Mouse (Mus musculus) erythroblast, adult 5-6 weeks (primary cell): ENCODE data around the gene Csnk1e. TPM values are rescaled to one million over a fixed set of nuclear protein-coding genes. Genes with fewer than 3 reads are reported as not detected.

Experiments used
- ATAC-seq: replicated peaks from 2 replicates; pipeline ENCODE4 v1.8.0; 2016; ENCODE audit warnings: moderate number of reproducible peaks, mild to moderate bottlenecking, moderate TSS enrichment, inconsistent platforms; ENCODE audit not compliant: poor library complexity, low FRiP score, severe bottlenecking
- total RNA-seq, 2 experiments: library from RNA; stranded (forward) in 1 of 2; stranded (reverse) in 1 of 2; fragments of 150-400 nt in 1 of 2; fragments of 200-764, 138-1000 nt in 1 of 2; gene quantifications; 2 replicates each; pipeline versions ENCODE4 v1.2.3 to v1.2.4; 2015 to 2017; ENCODE audit warnings: low replicate concordance in 2 of 2

Csnk1e gene
- total RNA-seq, 2 experiments from 2014 or later = 14.6 to 16.3 TPM

GRCm38 (mm10) chr15:79429527-79429926, 25.8 kb downstream of the Csnk1e start:
- ATAC-seq = no peak

DNA sequence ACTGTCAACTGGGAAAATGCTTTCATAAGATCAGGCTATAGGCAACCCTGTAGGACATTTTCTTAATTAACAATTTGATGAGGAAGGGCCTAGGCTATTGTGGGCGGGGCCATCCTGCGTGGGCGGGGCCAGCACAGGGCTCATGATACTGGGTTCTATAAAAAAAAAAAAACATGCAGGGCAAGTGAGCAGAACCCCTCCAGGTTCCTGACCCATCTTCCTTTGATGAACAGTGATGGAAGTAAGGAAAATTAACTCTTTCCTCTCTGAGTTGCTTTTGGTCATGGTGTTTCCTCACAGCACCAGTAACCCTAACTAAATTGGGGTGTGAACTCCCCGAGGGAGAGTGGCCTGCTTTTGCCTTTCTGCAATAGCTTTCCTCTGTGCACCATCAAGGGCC, 26.8 kb downstream of the Csnk1e start:
- ATAC-seq = no peak

DNA sequence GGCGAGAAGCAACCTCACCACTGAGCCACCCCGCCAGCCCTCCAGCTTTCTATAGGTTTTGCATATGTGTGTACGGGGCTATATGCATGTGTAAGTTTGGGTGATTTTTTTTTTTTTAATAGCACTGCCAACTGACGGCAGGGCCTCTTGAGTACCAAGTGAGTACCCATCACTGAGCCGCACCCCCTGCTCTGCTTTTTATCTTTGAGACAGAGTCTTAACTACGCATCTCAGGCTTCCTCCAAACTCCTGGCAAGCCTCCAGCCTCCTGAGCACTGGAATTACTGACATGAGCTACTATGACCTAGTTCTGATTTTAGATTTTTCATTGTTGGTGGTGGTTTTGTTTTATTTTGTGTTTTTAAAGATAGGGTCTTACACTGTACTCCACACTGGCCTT, 27.9 kb downstream of the Csnk1e start:
- ATAC-seq = no peak

- no peak for ATAC-seq
These were observed 29.9 kb downstream of the Csnk1e start for GRCm38 (mm10) chr15:79425516-79425915.

DNA sequence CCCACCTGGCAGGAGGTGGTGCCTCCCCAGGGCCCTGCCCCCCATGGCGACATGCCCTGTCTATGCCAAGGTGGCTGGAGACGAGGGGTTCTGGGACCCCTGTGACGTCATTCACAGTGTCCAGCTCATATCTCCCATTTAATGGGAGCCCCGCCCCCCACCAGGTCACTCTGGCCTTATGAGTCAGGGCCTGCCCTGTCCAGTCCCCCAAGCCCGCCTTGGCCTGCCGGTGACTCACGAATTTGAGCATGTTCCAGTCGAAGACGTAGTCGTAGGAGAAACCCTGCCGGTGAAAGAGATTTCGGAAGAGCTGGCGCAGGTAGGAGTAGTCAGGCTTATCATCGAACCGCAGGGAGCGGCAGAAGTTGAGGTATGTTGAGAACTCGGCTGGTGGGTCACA, 30.8 kb downstream of the Csnk1e start:
- no peak for ATAC-seq

- ATAC-seq = no peak
These were observed 32.6 kb downstream of the Csnk1e start for GRCm38 (mm10) chr15:79422715-79423243.

DNA sequence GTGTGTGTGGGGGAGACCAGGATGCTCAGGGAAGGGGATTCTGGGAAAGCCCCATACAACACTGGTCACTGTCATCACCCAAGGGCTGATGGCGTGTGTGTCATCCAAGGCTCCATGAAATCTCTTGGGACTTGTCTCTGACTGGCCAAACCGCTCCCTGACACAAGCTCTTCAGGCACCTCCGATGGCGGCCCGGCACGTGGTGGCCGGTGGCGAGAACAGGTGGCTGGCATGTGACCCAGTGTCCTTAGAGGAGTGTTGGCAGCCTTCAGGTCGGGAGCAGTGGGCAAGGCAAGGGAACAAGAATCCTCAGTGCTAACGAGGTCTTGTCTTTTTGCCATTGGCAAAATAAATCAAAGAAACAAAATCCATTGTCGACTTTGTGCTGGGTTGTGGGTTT, 36.7 kb downstream of the Csnk1e start:
- ATAC-seq = no peak

DNA sequence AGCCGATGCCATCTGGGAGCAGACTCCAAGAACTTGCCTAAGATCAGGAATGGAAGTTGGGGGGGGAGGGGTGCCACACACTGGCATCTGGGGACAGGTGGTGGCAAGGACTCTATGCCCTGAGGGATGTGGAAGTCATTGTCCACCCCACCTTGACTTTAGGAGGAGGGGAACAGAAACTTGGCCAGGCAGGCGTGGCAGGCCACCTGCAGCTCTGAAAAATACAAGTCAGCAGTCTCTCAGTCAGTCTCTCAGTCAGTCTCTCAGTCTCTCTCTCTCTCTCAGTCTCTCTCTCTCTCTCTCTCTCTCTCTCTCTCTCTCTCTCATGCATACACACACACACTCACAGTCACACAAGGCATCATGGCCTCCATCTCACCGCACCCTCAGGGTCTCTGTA, 37.1 kb downstream of the Csnk1e start:
- ATAC-seq = no peak

DNA sequence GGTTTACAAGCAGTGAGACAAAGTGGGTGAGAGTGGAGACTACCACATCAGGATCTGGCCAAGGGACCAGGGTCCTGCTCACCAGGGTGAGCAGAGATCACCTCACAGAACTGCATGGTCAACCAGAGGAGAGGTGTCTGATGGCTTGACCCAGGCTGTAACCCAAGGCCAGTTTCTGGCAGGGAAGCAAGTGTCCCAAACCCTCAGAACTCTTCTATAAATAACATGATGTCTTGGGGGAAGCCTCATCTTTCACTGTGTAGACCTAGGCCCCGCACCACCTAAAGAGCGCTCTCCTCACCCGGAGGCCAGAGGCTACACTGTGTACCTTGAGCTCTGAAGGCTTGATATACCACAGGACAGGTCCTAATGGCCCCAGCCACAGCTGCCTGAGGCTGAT, 38.0 kb downstream of the Csnk1e start:
- ATAC-seq = no peak

GRCm38 (mm10) chr15:79416460-79417085, 38.8 kb downstream of the Csnk1e start:
- ATAC-seq = no peak

GRCm38 (mm10) chr15:79414513-79414912, 40.9 kb downstream of the Csnk1e start:
- ATAC-seq = no peak

DNA sequence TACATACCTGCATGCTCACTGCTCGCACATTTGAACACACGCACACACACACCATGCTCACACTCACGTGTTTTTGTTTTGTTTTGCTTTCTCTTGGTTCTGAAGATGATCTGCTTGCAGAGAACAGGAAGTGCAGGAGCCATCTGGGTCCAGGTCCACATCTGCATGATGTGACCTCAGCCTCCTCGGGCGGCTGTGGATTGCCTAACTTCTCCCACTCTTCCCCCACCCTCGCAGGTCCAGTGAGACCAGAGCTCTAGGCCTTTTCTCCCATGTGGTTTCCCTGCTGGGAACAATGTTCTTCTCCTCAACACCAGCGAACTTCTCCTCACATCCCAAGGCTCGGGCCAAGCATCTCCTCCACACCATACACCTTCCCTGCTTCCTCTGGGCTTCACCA, 41.6 kb downstream of the Csnk1e start:
- ATAC-seq = no peak

DNA sequence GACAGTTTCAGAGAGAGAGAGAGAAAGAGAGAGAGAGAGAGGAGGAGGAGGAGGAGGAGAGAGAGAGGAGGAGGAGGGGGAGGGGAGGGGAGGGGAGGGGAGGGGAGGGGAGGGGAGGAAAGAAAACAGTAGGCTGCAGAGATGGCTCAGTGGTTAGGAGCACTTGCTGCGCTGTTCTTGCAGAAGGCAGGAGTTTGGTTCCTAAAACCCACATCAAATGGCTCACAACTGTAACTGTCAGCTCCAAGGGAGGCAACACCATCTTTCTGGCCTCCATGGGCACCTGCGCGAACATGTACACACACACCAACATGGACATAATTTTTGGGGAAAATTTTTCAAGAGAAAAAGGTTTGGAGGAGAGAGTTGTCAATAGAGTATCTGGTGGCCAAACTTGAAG, 42.2 kb downstream of the Csnk1e start:
- ATAC-seq = no peak

DNA sequence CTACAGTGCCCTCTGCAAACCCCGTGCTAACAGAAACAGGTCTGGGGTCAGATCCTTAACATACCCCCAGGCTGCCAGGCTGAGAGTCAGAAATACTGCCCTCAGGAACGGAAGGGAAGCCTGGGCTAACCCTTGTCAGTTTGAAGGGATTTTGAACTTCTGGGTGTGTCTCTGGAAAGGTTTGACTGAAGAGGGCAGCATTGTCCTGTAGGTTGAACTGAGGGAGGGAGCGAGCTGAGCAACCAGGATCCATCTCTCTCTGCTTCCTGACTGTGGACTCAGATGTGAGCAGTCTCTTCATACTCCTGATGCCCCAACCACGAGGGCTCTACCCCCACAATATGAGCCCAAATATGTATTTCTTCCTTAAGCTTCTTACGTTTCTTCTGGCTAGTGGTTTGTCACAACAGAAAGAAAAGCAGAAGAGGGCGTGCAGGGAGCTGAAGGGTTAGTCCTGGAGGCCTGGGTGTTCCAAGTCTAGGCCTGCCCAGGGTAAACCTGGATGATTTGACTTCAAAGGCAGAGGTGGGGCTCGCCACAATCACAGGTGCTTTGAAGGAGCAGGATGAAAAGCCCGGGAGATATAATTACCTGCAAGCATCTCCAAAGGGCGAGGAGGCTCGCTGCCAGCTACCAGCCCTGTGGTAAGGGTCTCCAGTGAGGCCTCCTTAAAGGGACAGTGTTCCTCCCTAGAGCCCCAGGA, 43.9 kb downstream of the Csnk1e start:
- no peak for ATAC-seq

DNA sequence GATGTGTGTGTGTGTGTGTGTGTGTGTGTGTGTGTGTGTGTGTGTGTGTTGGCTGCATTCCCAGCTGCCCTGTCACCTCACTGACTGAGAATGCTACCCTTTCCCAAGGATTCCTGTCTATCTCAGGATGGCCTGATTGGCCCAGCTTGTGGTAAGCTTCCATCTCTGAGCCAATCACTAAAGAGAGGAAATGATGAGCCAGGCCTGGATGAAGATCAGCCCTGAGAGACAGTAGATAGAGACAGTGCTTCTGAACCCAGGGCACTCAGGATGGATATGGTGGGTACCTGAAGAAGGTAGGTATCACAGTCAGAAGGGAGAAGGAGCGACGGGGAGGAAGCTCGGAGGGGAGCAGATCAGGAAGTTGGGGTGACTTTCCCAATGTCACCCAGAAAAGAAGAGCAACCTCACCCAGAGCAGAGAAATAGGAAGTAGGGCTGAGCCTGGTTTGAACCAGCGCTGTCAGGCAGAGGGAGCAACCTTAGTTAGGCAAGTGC, 46.2 kb downstream of the Csnk1e start:
- no peak for ATAC-seq

GRCm38 (mm10) chr15:79406564-79406963, 48.8 kb downstream of the Csnk1e start:
- no peak for ATAC-seq

GRCm38 (mm10) chr15:79404277-79404676, 51.1 kb downstream of the Csnk1e start:
- ATAC-seq = no peak

- no peak for ATAC-seq
These were observed 51.6 kb downstream of the Csnk1e start for GRCm38 (mm10) chr15:79403763-79404210.

DNA sequence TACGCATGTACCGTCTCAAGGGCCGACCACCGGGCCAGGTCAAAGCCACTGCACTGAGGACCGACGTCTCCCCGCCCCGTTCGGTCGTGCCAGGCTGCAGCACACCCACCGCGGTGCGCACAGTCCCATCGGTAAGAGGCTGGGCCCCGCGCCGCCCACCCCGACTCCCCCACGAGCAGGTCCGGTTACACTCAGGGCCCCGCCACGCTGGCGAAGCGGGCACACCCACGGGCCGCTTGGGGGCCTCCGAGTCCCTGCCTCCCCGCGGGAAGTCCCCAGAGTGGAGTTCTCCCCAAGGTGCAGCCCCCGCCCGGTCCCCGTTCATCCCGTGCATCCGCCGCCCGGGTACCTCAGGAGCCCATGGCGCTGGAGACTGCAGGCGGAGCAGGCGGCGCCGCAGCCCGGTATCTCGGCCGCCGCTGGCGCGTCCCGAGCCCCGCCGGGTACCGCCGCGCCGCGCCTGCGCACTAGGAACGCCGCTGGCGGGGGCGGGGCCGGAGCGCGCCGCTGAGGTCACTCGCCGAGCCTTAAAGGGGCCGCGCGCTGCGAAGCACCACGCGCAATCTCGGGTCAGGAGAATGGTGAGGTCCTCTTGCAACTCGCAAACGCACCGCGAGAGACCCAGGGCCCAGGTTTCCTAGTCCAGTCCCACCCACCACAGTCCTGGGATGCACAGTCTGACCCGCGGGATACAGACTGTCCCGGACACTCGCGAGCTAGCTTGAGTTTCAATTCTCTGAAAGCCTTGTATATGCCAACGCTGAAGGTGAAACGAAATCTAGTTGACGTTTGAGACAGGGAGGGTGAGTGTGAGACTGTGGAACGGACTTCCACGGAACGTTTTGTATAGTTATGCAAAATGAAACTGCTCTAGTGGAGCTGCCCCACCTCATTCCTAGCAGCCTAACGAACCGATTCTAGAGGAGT, 52.3 kb downstream of the Csnk1e start, which contains the start of gene Tmem184b:
Tmem184b (minus strand) TSS at position 734 of the 927 bp plus-strand sequence.
- peak; percentile 79 for ATAC-seq

GRCm38 (mm10) chr15:79402176-79402575, 53.2 kb downstream of the Csnk1e start:
- no peak for ATAC-seq
